Mouse (Mus musculus): Measurements from ENCODE around the gene Nup37. TPM values are rescaled to one million over a fixed set of nuclear protein-coding genes. Genes with fewer than 3 reads are reported as not detected.

Nup37 gene
- 39.8 and 42.7 TPM in 2 replicates for polyA plus RNA-seq (2015; fragmentation: Nextera tagmentation; extraction: Ambion mirVana)

DNA sequence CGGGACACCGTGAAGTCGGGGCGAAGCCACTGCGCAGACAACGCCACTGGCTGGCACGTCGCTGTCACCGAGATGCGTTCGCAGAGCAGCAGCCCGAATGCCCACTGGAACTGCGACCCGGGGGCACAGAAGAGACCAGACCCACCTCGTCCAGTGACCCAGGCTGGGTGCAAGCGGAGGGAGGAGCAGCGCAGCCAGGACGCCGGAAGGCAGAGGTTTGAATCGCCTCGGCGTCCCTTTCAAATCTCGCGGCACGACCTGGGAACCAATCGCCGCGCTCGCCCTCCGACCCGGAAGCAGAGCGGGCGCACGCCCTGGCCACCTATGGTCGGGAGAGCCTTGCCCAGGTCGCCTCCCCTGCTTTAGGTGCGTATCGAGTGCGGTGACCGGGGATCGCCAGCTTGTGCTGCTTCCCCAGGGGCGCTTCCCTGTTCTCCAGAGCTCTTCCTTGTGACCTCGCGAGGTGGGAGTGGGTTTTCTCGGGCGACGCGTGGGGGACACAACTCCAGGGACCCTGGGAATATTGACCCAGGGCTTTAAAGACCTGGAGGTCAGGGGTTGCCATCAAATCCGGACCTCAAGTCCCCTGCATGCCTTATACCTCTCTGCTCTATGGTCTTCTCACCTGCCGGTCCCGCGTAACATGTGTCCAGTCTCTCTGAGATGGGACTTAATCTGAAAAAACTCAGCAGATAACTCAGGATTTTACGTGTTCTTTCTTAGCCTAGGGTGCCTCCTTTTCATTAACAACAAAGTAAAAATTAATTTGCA is at the start of gene Nup37, which contains the start of gene Parpbp:
Gene Nup37, plus strand, starts transcription at position 286 of the 771 bp plus-strand sequence.
Gene Parpbp, minus strand, starts transcription at position 235 of the 771 bp plus-strand sequence.
- peak; percentile 98 for ATAC-seq (replicated peaks)
- Histone ChIP-seq H3K27me3 (no peaks in the 10 kb centered on the region), H3K9me3 (no peaks in the 10 kb centered on the region), H3K9ac (replicated peaks) (peak within 1 kb of the TSS; percentile 59), H3K4me2 (replicated peaks) (peak within 1 kb of the TSS; percentile 79), H3K4me3 (peak within 1 kb of the TSS; percentile 71), H3K4me1 (peaks cover 27% of the 10 kb centered on the region), H3K36me3 (peaks cover 2% of the 10 kb centered on the region; the same call in 1 of the 2 replicates), H3K27ac (replicated peaks) (0 out of 2 replicates have a peak within 1 kb of the TSS, but pooled peaks have one; percentile 5)
- under 1% methylated on average over 53 of the region's 53 CpGs for WGBS

DNA sequence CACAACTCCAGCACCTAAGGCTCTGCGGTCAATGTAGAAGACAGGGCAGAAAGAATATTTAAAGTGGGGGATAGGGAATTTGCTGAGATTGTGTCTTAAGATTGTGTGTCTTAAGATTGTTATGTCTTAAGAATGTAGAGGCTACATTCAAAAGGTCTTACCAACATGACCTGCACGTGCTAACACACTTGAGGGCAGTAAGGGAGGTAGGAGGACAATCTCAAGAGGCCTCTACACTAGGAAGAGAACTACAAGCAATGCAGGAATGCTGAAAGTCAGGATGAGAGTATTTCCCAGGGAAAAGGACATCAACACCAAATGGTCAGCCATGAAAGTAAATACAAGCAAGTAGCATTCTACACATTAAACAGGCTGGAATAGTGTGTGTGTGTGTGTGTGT is 40.6 kb upstream of the Nup37 start:
- Histone ChIP-seq H3K27me3 (no peaks in the 10 kb centered on the region), H3K9me3 (no peaks in the 10 kb centered on the region), H3K4me2 (replicated peaks) (no peak overlapping the region), H3K4me1 (no peaks in the 10 kb centered on the region), H3K36me3 (no peaks in the 10 kb centered on the region), H3K27ac (replicated peaks) (no peak overlapping the region), H3K9ac (replicated peaks) (no peak overlapping the region), H3K4me3 (no peak overlapping the region)
- WGBS, result 96% methylated on average over 2 of the region's 2 CpGs
- ATAC-seq (replicated peaks), result no peak

DNA sequence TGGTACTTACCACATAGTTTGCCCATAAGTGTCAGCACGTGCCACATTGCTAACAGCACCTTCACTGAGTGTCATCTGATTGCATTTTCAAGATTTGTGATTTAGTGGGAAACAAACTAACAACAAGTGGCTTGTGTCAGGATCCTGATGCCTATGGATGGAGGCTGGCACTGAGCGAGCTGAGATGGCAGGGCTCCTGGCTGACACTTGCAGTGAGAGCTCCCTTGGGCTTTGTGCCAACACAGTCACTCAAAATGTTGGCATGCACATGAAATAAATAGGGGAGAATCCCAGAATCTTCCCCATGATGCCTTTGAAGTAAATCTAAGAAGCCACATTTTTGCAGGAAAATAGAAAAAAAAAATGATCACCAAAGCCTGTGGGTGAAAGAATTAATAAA is 33.5 kb upstream of the Nup37 start:
- no peaks in the 10 kb centered on the region for H3K9me3 ChIP-seq
- H3K9ac ChIP-seq (replicated peaks), result no peak overlapping the region
- WGBS, result 60% methylated on average over 2 of the region's 2 CpGs
- no peak overlapping the region for H3K27ac ChIP-seq (replicated peaks)
- ATAC-seq (replicated peaks), result no peak; the same call in 1 of the 2 replicates
- H3K4me3 ChIP-seq, result no peak overlapping the region
- H3K27me3 ChIP-seq, result no peaks in the 10 kb centered on the region
- no peaks in the 10 kb centered on the region for H3K4me1 ChIP-seq
- no peak overlapping the region for H3K4me2 ChIP-seq (replicated peaks)
- H3K36me3 ChIP-seq, result no peaks in the 10 kb centered on the region

DNA sequence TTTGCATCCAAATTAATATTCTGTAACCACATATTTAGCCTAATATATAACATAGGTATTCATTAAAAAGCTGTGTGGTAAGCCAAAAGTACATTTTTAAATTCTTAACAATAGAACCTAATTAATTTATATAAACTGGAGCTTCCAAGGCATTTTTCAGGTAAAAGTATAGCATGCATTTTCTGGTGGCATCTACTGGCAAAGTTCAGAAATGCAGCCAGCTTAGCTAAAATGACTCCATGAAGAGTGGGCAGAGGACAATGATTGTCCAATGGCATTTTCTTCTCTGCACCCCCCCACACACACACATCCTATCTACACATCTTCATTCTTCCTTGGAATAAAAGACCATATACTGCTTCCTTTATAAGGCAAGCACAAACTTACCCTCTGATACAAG is 27.1 kb upstream of the Nup37 start:
- H3K4me2 ChIP-seq (replicated peaks), result no peak overlapping the region
- no peak for ATAC-seq (replicated peaks)
- H3K27me3 ChIP-seq, result no peaks in the 10 kb centered on the region
- no peak overlapping the region for H3K27ac ChIP-seq (replicated peaks)
- no peak overlapping the region for H3K4me3 ChIP-seq
- H3K9me3 ChIP-seq, result no peaks in the 10 kb centered on the region
- no peak overlapping the region for H3K9ac ChIP-seq (replicated peaks)
- H3K4me1 ChIP-seq, result no peaks in the 10 kb centered on the region
- no peaks in the 10 kb centered on the region for H3K36me3 ChIP-seq

DNA sequence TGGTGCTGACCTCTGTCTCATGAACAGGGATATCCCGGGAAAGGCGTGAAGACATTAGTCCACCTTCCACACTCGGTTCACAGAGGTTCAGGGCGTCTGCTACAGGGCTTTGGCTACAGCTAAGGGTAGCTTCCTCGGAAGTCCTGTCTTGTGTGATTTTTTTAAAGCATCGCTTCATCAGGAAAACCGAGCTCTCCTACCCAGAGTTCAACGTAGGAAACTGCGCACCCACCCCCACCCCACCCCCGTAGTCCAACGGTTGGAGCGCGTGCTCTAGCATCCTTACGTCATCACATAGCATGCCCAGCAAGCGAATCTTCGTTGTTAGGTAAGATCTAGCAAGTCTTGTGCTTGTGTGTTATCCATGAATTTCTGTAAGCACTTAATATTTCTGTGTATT is 11.2 kb upstream of the Nup37 start:
- Histone ChIP-seq H3K9ac (replicated peaks) (no peak overlapping the region), H3K27ac (replicated peaks) (no peak overlapping the region), H3K4me1 (no peaks in the 10 kb centered on the region), H3K27me3 (no peaks in the 10 kb centered on the region), H3K4me2 (replicated peaks) (no peak overlapping the region), H3K4me3 (no peak overlapping the region), H3K36me3 (no peaks in the 10 kb centered on the region), H3K9me3 (no peaks in the 10 kb centered on the region)
- ATAC-seq (replicated peaks), result no peak
- 96% methylated on average over 16 of the region's 16 CpGs for WGBS

DNA sequence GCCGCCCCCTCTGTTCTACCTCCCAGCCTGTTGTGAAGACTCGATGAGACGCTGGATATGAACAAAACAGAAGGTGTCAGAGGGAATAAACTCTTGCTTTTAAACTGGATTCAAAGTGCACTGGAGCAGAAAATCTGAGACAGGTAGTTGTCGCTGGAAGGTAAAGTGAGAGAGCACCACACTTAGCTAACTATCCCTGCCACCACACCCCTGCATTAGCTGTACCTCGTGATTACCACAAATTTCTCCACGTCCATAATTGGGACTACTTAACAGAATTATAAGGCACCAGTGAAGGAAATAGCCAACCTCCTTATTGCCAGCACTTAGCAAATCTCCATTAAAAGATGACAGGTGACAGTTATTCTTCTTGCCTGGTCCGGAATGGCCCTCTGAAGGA is 605 bp upstream of the Nup37 start:
- Histone ChIP-seq H3K4me1 (peaks cover 27% of the 10 kb centered on the region), H3K4me2 (replicated peaks) (peak overlapping the region; percentile 79), H3K4me3 (peak overlapping the region; percentile 71), H3K9me3 (no peaks in the 10 kb centered on the region), H3K9ac (replicated peaks) (peak overlapping the region; percentile 59), H3K27ac (replicated peaks) (no peak overlapping the region), H3K27me3 (no peaks in the 10 kb centered on the region), H3K36me3 (peaks cover 2% of the 10 kb centered on the region; the same call in 1 of the 2 replicates)
- peak; percentile 18 for ATAC-seq (replicated peaks)
- 14% methylated on average over 7 of the region's 7 CpGs for WGBS

DNA sequence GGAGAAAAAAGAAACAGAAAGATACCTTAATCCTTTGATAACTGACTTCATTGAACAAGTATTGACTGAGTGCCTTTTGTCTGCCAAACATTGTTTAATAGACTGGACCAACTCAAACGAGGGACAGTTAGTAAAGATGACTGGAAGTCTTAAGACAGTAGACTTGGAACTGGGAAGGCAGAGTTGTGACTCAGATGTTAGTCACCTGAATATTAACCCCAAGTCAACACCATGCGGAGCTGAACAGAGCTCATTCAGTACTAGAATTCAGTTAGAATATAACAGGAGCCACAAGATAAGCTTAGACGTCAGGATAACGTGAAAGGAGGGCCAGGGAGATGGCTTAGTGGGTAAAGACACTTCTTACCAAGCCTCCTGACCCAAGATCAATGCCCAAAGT is 3.6 kb downstream of the Nup37 start:
- peaks cover 20% of the 10 kb centered on the region for H3K4me1 ChIP-seq
- no peak for ATAC-seq (replicated peaks)
- H3K36me3 ChIP-seq, result peaks cover 19% of the 10 kb centered on the region
- H3K27me3 ChIP-seq, result no peaks in the 10 kb centered on the region
- no peak overlapping the region for H3K4me3 ChIP-seq
- H3K27ac ChIP-seq (replicated peaks), result no peak overlapping the region
- WGBS, result 85% methylated on average over 4 of the region's 4 CpGs
- H3K4me2 ChIP-seq (replicated peaks), result no peak overlapping the region
- no peaks in the 10 kb centered on the region for H3K9me3 ChIP-seq
- no peak overlapping the region for H3K9ac ChIP-seq (replicated peaks)

DNA sequence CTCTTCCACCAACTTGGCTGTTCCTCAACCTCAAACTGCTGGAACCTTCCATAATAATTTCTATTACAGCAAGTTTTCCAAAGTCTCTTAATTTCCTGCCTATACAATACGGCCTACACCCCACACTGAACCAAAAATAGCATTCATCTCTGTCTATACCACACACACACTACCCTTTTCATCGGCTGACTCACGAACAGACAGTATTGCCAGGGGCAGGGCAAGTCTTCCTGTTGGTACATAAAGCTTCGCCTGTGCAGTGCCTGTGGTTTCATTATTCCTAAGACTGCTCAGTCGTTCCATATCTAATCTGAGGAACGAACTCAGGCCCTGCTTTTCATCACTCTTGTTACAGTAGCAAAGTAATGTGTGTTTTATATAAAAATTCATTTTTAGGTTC is 4.9 kb downstream of the Nup37 start:
- Histone ChIP-seq H3K4me3 (no peak overlapping the region), H3K9ac (replicated peaks) (no peak overlapping the region), H3K27me3 (no peaks in the 10 kb centered on the region), H3K36me3 (peaks cover 19% of the 10 kb centered on the region), H3K27ac (replicated peaks) (no peak overlapping the region), H3K4me1 (peaks cover 8% of the 10 kb centered on the region), H3K4me2 (replicated peaks) (no peak overlapping the region), H3K9me3 (no peaks in the 10 kb centered on the region)
- WGBS, result 87% methylated on average over 6 of the region's 6 CpGs
- ATAC-seq (replicated peaks), result no peak

DNA sequence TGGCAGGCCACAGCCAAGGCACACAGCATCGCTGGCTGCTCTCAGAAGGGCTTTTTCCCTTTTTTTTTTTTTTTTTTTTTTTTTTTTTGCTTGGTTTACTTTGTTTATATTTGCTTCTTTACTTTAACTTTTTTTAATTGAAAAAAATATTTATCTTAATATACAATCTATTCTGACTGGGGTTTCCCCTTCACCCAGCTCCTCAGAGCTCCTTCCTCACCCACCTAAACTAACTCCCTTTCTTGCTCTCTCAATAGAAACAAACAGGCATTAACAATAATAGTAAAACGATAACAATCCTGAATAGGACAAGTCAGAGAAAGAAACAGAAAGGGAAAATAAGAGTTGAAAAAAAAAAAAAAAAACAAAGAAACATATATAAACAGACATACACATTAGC is 15.3 kb downstream of the Nup37 start:
- Histone ChIP-seq H3K36me3 (peaks cover 11% of the 10 kb centered on the region), H3K4me2 (replicated peaks) (no peak overlapping the region), H3K27me3 (no peaks in the 10 kb centered on the region), H3K4me1 (no peaks in the 10 kb centered on the region), H3K9ac (replicated peaks) (no peak overlapping the region), H3K9me3 (peaks cover 3% of the 10 kb centered on the region; the same call in 1 of the 2 replicates), H3K27ac (replicated peaks) (no peak overlapping the region), H3K4me3 (no peak overlapping the region)
- no peak for ATAC-seq (replicated peaks)
- 98% methylated on average over 2 of the region's 2 CpGs for WGBS

DNA sequence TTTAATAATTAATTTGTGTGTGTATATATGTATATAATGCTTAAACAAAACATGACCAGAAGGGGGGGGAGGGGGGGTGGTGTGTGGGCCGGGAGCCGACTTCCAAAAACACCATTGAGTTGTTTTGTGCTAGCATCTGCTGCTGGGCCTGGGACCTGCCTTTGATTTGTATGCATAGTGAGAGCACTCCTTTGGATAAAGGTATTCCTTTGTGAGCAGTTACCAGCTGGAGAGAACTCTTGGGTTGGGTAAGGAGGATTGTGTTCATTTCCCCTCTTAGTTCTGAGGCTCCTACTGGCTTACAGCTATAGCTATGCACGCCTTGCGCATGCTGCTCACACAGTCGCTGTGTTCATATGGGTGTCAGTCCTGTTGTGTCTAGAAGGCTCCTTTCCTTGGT is 15.9 kb downstream of the Nup37 start:
- Histone ChIP-seq H3K36me3 (peaks cover 11% of the 10 kb centered on the region), H3K27me3 (no peaks in the 10 kb centered on the region), H3K4me3 (no peak overlapping the region), H3K27ac (replicated peaks) (no peak overlapping the region), H3K4me2 (replicated peaks) (no peak overlapping the region), H3K9ac (replicated peaks) (no peak overlapping the region), H3K4me1 (no peaks in the 10 kb centered on the region), H3K9me3 (peaks cover 3% of the 10 kb centered on the region; the same call in 1 of the 2 replicates)
- ATAC-seq (replicated peaks), result no peak
- WGBS, result 83% methylated on average over 5 of the region's 5 CpGs

DNA sequence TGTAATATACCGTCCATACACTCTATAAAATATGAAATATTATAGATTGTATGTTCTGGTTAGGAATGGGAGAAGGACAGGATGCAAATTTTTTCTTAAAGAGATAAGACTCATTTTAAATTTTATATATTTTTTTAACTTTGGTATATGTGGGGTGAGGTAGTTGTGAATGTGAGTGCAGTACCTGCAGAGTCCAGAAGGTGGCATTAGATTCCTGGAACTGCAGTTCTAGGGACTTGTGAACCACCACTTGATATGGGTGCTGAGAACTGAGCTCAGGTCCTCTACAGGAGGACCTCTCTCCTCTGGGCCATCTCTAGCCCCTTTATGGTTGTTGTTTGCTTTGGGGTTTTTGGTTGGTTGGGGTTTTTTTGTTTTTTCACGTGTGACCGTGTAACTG is 19.4 kb downstream of the Nup37 start:
- H3K9me3 ChIP-seq, result peaks cover 3% of the 10 kb centered on the region; the same call in 1 of the 2 replicates
- no peak overlapping the region for H3K9ac ChIP-seq (replicated peaks)
- no peaks in the 10 kb centered on the region for H3K27me3 ChIP-seq
- H3K4me3 ChIP-seq, result no peak overlapping the region
- H3K4me2 ChIP-seq (replicated peaks), result no peak overlapping the region
- H3K36me3 ChIP-seq, result peaks cover 5% of the 10 kb centered on the region
- no peaks in the 10 kb centered on the region for H3K4me1 ChIP-seq
- 85% methylated on average over 3 of the region's 3 CpGs for WGBS
- H3K27ac ChIP-seq (replicated peaks), result no peak overlapping the region
- ATAC-seq (replicated peaks), result no peak; the same call in 1 of the 2 replicates

DNA sequence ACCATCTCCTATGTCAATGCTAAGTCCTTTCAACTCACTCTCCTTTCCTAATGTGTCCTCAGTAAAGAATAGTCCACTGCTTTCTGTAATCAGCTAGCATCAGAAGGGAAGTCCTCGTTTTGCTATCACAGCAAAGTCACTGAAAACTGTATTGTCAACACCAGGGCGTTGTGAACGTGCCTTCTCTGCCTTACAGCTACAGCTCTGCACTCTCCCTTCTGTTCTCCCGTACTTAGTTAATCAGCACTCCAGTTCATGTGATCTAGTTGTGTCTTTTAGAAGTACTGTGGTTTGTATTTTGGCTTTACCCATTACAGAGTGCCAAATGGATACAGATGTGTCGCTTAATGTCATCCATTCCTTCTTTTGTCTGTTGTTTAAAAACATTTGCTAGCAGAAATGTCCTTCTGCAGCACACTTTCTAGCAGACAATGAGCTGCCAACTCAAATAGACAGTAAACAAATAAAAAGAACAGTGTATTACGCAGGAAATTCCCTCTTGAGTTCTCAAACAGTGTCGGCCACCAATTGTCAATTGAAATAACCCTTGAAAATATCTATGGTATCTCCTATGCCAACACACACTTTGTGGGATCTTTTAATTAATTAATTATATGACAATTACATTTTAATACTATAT is 20.8 kb downstream of the Nup37 start:
- Histone ChIP-seq H3K4me2 (replicated peaks) (no peak overlapping the region), H3K27ac (replicated peaks) (no peak overlapping the region), H3K36me3 (no peaks in the 10 kb centered on the region), H3K9ac (replicated peaks) (no peak overlapping the region), H3K27me3 (no peaks in the 10 kb centered on the region), H3K9me3 (peaks cover 3% of the 10 kb centered on the region; the same call in 1 of the 2 replicates), H3K4me3 (no peak overlapping the region), H3K4me1 (no peaks in the 10 kb centered on the region)
- no peak for ATAC-seq (replicated peaks)
- 77% methylated on average over 7 of the region's 7 CpGs for WGBS

Measured in forebrain, embryonic 15.5 days (tissue).